Mouse (Mus musculus) kidney, postnatal 4 days (tissue): ENCODE results near the gene Chn2.
A peak's percentile ranks its signal among the peaks of the same experiment; 100 is the strongest.

Source experiments
- DNase-seq, 2 experiments: peaks; one replicate each; pipeline ENCODE4 v3.0.0; 2021; ENCODE audit warnings: mixed read lengths in 2 of 2

Chn2 gene

GRCm38 (mm10) chr6:54297231-54297630 lies 257.9 kb downstream of the Chn2 start:
- no peak for DNase-seq

- peak in 1 of 2 experiments; percentile 21 for DNase-seq
These were observed 260.1 kb downstream of the Chn2 start for GRCm38 (mm10) chr6:54299417-54299816.

GRCm38 (mm10) chr6:54305777-54306176 lies 266.4 kb downstream of the Chn2 start:
- no peak for DNase-seq

- DNase-seq, result no peak
These were observed 273.7 kb downstream of the Chn2 start for GRCm38 (mm10) chr6:54313071-54313470.

- DNase-seq, result no peak
These were observed 279.3 kb downstream of the Chn2 start for GRCm38 (mm10) chr6:54318618-54319017.

GRCm38 (mm10) chr6:54319198-54319597 lies 279.8 kb downstream of the Chn2 start:
- peak in 1 of 2 experiments; percentile 32 for DNase-seq

GRCm38 (mm10) chr6:54320236-54320635 lies 280.9 kb downstream of the Chn2 start:
- DNase-seq, result no peak

GRCm38 (mm10) chr6:54325246-54325885 lies 286.0 kb downstream of the Chn2 start, which contains the start of gene Prr15:
Gene Prr15, plus strand, starts transcription at chr6:54325835.
- no peak for DNase-seq

GRCm38 (mm10) chr6:54326671-54327625 lies 287.6 kb downstream of the Chn2 start:
- DNase-seq, result peak; percentile 74 to 87

- peak; percentile 80 to 88 for DNase-seq
These were observed 288.3 kb downstream of the Chn2 start for GRCm38 (mm10) chr6:54327626-54328003.

- DNase-seq, result no peak
These were observed 289.4 kb downstream of the Chn2 start for GRCm38 (mm10) chr6:54328783-54329182.

GRCm38 (mm10) chr6:54329598-54329997 lies 290.2 kb downstream of the Chn2 start:
- no peak for DNase-seq

- DNase-seq, result peak in 1 of 2 experiments; percentile 39
These were observed 290.8 kb downstream of the Chn2 start for GRCm38 (mm10) chr6:54330166-54330565.

- DNase-seq, result no peak
These were observed 292.4 kb downstream of the Chn2 start for GRCm38 (mm10) chr6:54331765-54332164.

- DNase-seq, result peak; percentile 20 to 40
These were observed 292.8 kb downstream of the Chn2 start for GRCm38 (mm10) chr6:54332203-54332602.

GRCm38 (mm10) chr6:54333116-54333651 lies 293.8 kb downstream of the Chn2 start:
- peak; percentile 19 to 37 for DNase-seq

- peak in 1 of 2 experiments; percentile 17 for DNase-seq
These were observed 294.5 kb downstream of the Chn2 start for GRCm38 (mm10) chr6:54333652-54334396.

- no peak for DNase-seq
These were observed 298.0 kb downstream of the Chn2 start for GRCm38 (mm10) chr6:54337321-54337720.

- DNase-seq, result no peak
These were observed 301.8 kb downstream of the Chn2 start for GRCm38 (mm10) chr6:54341133-54341532.

- DNase-seq, result no peak
These were observed 302.9 kb downstream of the Chn2 start for GRCm38 (mm10) chr6:54342223-54342622.
